In genomic region chr11:20011210-20011978, GRCm38 (mm10) we compare ENCODE assay signal across 10 mouse cellular contexts.
DNase-seq lines count a peak whose midpoint lies in the region; ATAC-seq lines count a peak whose summit lies in the region.
"Had no signal": no experiment of that assay in that cellular context is flagged by ENCODE, and none has a peak within 500 bp of the region (broad histone marks: within the 10 kb centered on the region; RNA-seq: fewer than 3 reads in every experiment).

No protein-coding gene starts in this region.

- DNase-seq in heart, adult 8-10 months (ENCODE audit: low spot score), result no peak
- DNase-seq in embryonic facial prominence, embryonic 14.5 days (ENCODE audit: low spot score), result no peak
- DNase-seq in spleen, postnatal 4 days (ENCODE audit: low spot score in 2 of 2), result no peak
- DNase-seq in spleen, postnatal 10 days (ENCODE audit: low spot score in 2 of 2), result no peak
- DNase-seq: cerebellum, adult 11 months; gastrocnemius, postnatal 14 days had no signal

- H3K9me3 ChIP-seq in heart, embryonic 15.5 days (replicated peaks), result no peaks in the 10 kb centered on the region
- H3K9me3 ChIP-seq in embryonic facial prominence, embryonic 14.5 days (ENCODE audit: control insufficient read depth, low read length), result no peaks in the 10 kb centered on the region
- H3K9me3 ChIP-seq in hindbrain, embryonic 16.5 days (ENCODE audit: control insufficient read depth, low read length), result no peaks in the 10 kb centered on the region
- H3K9me3 ChIP-seq in limb, embryonic 15.5 days, result no peaks in the 10 kb centered on the region
- H3K9me3 ChIP-seq: midbrain, embryonic 12.5 days had no signal

- peaks cover 19% of the 10 kb centered on the region for H3K36me3 ChIP-seq in heart, embryonic 15.5 days
- H3K36me3 ChIP-seq in embryonic facial prominence, embryonic 14.5 days (ENCODE audit: control insufficient read depth, insufficient read depth, low read length), result peaks cover 77% of the 10 kb centered on the region
- peaks cover 21% of the 10 kb centered on the region for H3K36me3 ChIP-seq in hindbrain, embryonic 16.5 days (ENCODE audit: control insufficient read depth, insufficient read depth, low read length)
- H3K36me3 ChIP-seq in limb, embryonic 15.5 days, result peaks cover 51% of the 10 kb centered on the region

- peak overlapping the region; percentile 50 for H3K27ac ChIP-seq in heart, embryonic 15.5 days
- no peak overlapping the region for H3K27ac ChIP-seq in embryonic facial prominence, embryonic 14.5 days (replicated peaks; ENCODE audit: low read depth, low read length)
- H3K27ac ChIP-seq in hindbrain, embryonic 16.5 days (ENCODE audit: low read depth, low read length), result peak overlapping the region; percentile 44; the same call in 1 of the 2 replicates
- no peak overlapping the region for H3K27ac ChIP-seq in limb, embryonic 15.5 days
- H3K27ac ChIP-seq: midbrain, embryonic 12.5 days had no signal

- H3K4me3 ChIP-seq in heart, embryonic 15.5 days, result no peak overlapping the region
- H3K4me3 ChIP-seq in embryonic facial prominence, embryonic 14.5 days (ENCODE audit: low read depth, low read length), result no peak overlapping the region
- H3K4me3 ChIP-seq in hindbrain, embryonic 16.5 days (ENCODE audit: low read length), result no peak overlapping the region
- no peak overlapping the region for H3K4me3 ChIP-seq in limb, embryonic 15.5 days
- H3K4me3 ChIP-seq: midbrain, embryonic 12.5 days had no signal

- peaks cover 16% of the 10 kb centered on the region for H3K4me1 ChIP-seq in heart, embryonic 15.5 days (replicated peaks)
- no peaks in the 10 kb centered on the region for H3K4me1 ChIP-seq in embryonic facial prominence, embryonic 14.5 days (ENCODE audit: control insufficient read depth, insufficient read depth, low read length)
- peaks cover 8% of the 10 kb centered on the region for H3K4me1 ChIP-seq in hindbrain, embryonic 16.5 days (ENCODE audit: control insufficient read depth, insufficient read depth, low read depth, low read length)
- peaks cover 10% of the 10 kb centered on the region for H3K4me1 ChIP-seq in limb, embryonic 15.5 days
- H3K4me1 ChIP-seq: midbrain, embryonic 12.5 days had no signal

- 52% methylated on average over 16 of the region's 16 CpGs for WGBS in heart, embryonic 15.5 days
- 71% methylated on average over 16 of the region's 16 CpGs for WGBS in embryonic facial prominence, embryonic 14.5 days
- WGBS in hindbrain, embryonic 16.5 days, result 36% methylated on average over 16 of the region's 16 CpGs
- 26% methylated on average over 16 of the region's 16 CpGs for WGBS in limb, embryonic 15.5 days

- no peak; the same call in 1 of the 2 replicates for ATAC-seq in heart, embryonic 15.5 days (replicated peaks; ENCODE audit: insufficient number of reproducible peaks, insufficient read depth, low FRiP score, low read depth)
- ATAC-seq in embryonic facial prominence, embryonic 14.5 days (ENCODE audit: low read depth), result peak; percentile 33; the same call in 1 of the 2 replicates
- peak; percentile 80 for ATAC-seq in hindbrain, embryonic 16.5 days
- ATAC-seq in limb, embryonic 15.5 days (ENCODE audit: insufficient number of reproducible peaks, low FRiP score, low TSS enrichment, low read depth), result 0 out of 2 replicates have a peak, but pooled peaks have one; percentile 24

- no peaks in the 10 kb centered on the region for H3K27me3 ChIP-seq in heart, embryonic 15.5 days
- H3K27me3 ChIP-seq in embryonic facial prominence, embryonic 14.5 days (replicated peaks; ENCODE audit: control insufficient read depth, insufficient read depth, low read length), result no peaks in the 10 kb centered on the region
- H3K27me3 ChIP-seq in hindbrain, embryonic 16.5 days (replicated peaks; ENCODE audit: control insufficient read depth, insufficient read depth, low read length), result no peaks in the 10 kb centered on the region
- H3K27me3 ChIP-seq in limb, embryonic 15.5 days, result no peaks in the 10 kb centered on the region
- H3K27me3 ChIP-seq: midbrain, embryonic 12.5 days had no signal

- no peak overlapping the region for H3K9ac ChIP-seq in heart, embryonic 15.5 days
- H3K9ac ChIP-seq in embryonic facial prominence, embryonic 14.5 days (ENCODE audit: low read depth, low read length), result no peak overlapping the region
- H3K9ac ChIP-seq in hindbrain, embryonic 16.5 days (ENCODE audit: low read depth, low read length), result no peak overlapping the region
- no peak overlapping the region for H3K9ac ChIP-seq in limb, embryonic 15.5 days
- H3K9ac ChIP-seq: midbrain, embryonic 12.5 days had no signal

- no peak overlapping the region for H3K4me2 ChIP-seq in heart, embryonic 15.5 days
- H3K4me2 ChIP-seq in embryonic facial prominence, embryonic 14.5 days (ENCODE audit: low read depth, low read length), result no peak overlapping the region
- H3K4me2 ChIP-seq in hindbrain, embryonic 16.5 days (ENCODE audit: low read length), result no peak overlapping the region
- H3K4me2 ChIP-seq in limb, embryonic 15.5 days, result no peak overlapping the region
- H3K4me2 ChIP-seq: midbrain, embryonic 12.5 days had no signal

Comparison
In these comparisons a context has a peak if more than half of its experiments do, and no peak if none do; other contexts are left out.
1. H3K27ac ChIP-seq: peak in heart, embryonic 15.5 days (single experiment) and hindbrain, embryonic 16.5 days (single experiment); none in embryonic facial prominence, embryonic 14.5 days (single experiment) and limb, embryonic 15.5 days (single experiment).